Mouse (Mus musculus): ENCODE results near the gene Emp2. TPM values are rescaled to one million over a fixed set of nuclear protein-coding genes. Genes with fewer than 3 reads are reported as not detected.
"Not testable (repeated sequence)": the region's sequence is repeated elsewhere in the genome, so short reads cannot be mapped to it uniquely, and the experiment has no call there.

Gene Emp2
- polyA plus RNA-seq, 1 experiment = 22.3 TPM

- Histone ChIP-seq H3K9ac (ENCODE audit: low read depth, poor library complexity, severe bottlenecking) (no peak overlapping the region), H3K27me3 (ENCODE audit: control insufficient read depth, insufficient read depth, low read length, poor library complexity, severe bottlenecking) (no peaks in the 10 kb centered on the region), H3K36me3 (ENCODE audit: control insufficient read depth, insufficient read depth, low read length, poor library complexity, severe bottlenecking) (no peaks in the 10 kb centered on the region), H3K4me1 (ENCODE audit: control insufficient read depth, insufficient read depth, low read length) (no peaks in the 10 kb centered on the region), H3K4me3 (ENCODE audit: low read depth, low read length) (no peak overlapping the region), H3K27ac (ENCODE audit: insufficient read depth, low read length) (no peak overlapping the region), H3K9me3 (replicated peaks; ENCODE audit: control insufficient read depth, insufficient read depth, low read length, poor library complexity, severe bottlenecking) (no peaks in the 10 kb centered on the region)
- TF ChIP-seq CTCF (IDR thresholded peaks at IDR 0.05; ENCODE audit: low read depth, low read length) (no peak), EP300 (IDR thresholded peaks at IDR 0.05; ENCODE audit: insufficient read depth, low read depth, low read length) (no peak), POLR2A (IDR thresholded peaks at IDR 0.05; ENCODE audit: insufficient read depth, low read length) (no peak)
Measured at GRCm38 (mm10) chr16:10286513-10287268, 27.1 kb downstream of the Emp2 start.

- Histone ChIP-seq H3K27ac (ENCODE audit: insufficient read depth, low read length) (no peak overlapping the region), H3K36me3 (ENCODE audit: control insufficient read depth, insufficient read depth, low read length, poor library complexity, severe bottlenecking) (no peaks in the 10 kb centered on the region), H3K9me3 (replicated peaks; ENCODE audit: control insufficient read depth, insufficient read depth, low read length, poor library complexity, severe bottlenecking) (no peaks in the 10 kb centered on the region), H3K4me3 (ENCODE audit: low read depth, low read length) (no peak overlapping the region), H3K9ac (ENCODE audit: low read depth, poor library complexity, severe bottlenecking) (no peak overlapping the region), H3K27me3 (ENCODE audit: control insufficient read depth, insufficient read depth, low read length, poor library complexity, severe bottlenecking) (no peaks in the 10 kb centered on the region), H3K4me1 (ENCODE audit: control insufficient read depth, insufficient read depth, low read length) (no peaks in the 10 kb centered on the region)
- TF ChIP-seq CTCF (IDR thresholded peaks at IDR 0.05; ENCODE audit: low read depth, low read length) (no peak), POLR2A (IDR thresholded peaks at IDR 0.05; ENCODE audit: insufficient read depth, low read length) (no peak), EP300 (IDR thresholded peaks at IDR 0.05; ENCODE audit: insufficient read depth, low read depth, low read length) (no peak)
Measured at GRCm38 (mm10) chr16:10281890-10282289, 31.9 kb downstream of the Emp2 start.

- Histone ChIP-seq H3K9me3 (replicated peaks; ENCODE audit: control insufficient read depth, insufficient read depth, low read length, poor library complexity, severe bottlenecking) (no peaks in the 10 kb centered on the region), H3K4me3 (ENCODE audit: low read depth, low read length) (no peak overlapping the region), H3K9ac (ENCODE audit: low read depth, poor library complexity, severe bottlenecking) (no peak overlapping the region), H3K4me1 (ENCODE audit: control insufficient read depth, insufficient read depth, low read length) (no peaks in the 10 kb centered on the region), H3K27me3 (ENCODE audit: control insufficient read depth, insufficient read depth, low read length, poor library complexity, severe bottlenecking) (no peaks in the 10 kb centered on the region), H3K36me3 (ENCODE audit: control insufficient read depth, insufficient read depth, low read length, poor library complexity, severe bottlenecking) (no peaks in the 10 kb centered on the region), H3K27ac (ENCODE audit: insufficient read depth, low read length) (no peak overlapping the region)
- TF ChIP-seq CTCF (IDR thresholded peaks at IDR 0.05; ENCODE audit: low read depth, low read length) (peak; percentile 62), POLR2A (IDR thresholded peaks at IDR 0.05; ENCODE audit: insufficient read depth, low read length) (no peak), EP300 (IDR thresholded peaks at IDR 0.05; ENCODE audit: insufficient read depth, low read depth, low read length) (no peak)
Measured at GRCm38 (mm10) chr16:10280286-10280951, 33.3 kb downstream of the Emp2 start.

- H3K9ac ChIP-seq (ENCODE audit: low read depth, poor library complexity, severe bottlenecking); H3K36me3 ChIP-seq (ENCODE audit: control insufficient read depth, insufficient read depth, low read length, poor library complexity, severe bottlenecking); H3K4me1 ChIP-seq (ENCODE audit: control insufficient read depth, insufficient read depth, low read length); H3K27ac ChIP-seq (ENCODE audit: insufficient read depth, low read length); H3K4me3 ChIP-seq (ENCODE audit: low read depth, low read length); H3K27me3 ChIP-seq (ENCODE audit: control insufficient read depth, insufficient read depth, low read length, poor library complexity, severe bottlenecking); H3K9me3 ChIP-seq (replicated peaks; ENCODE audit: control insufficient read depth, insufficient read depth, low read length, poor library complexity, severe bottlenecking): not testable (repeated sequence)
Measured at GRCm38 (mm10) chr16:10276778-10277177, 37.0 kb downstream of the Emp2 start.

GRCm38 (mm10) chr16:10274465-10274864 lies 39.3 kb downstream of the Emp2 start:
- no peak overlapping the region for H3K9ac ChIP-seq (ENCODE audit: low read depth, poor library complexity, severe bottlenecking)
- TF ChIP-seq EP300 (IDR thresholded peaks at IDR 0.05; ENCODE audit: insufficient read depth, low read depth, low read length) (no peak), CTCF (IDR thresholded peaks at IDR 0.05; ENCODE audit: low read depth, low read length) (peak; percentile 60)
- H3K27ac ChIP-seq (ENCODE audit: insufficient read depth, low read length) = no peak overlapping the region
- H3K36me3 ChIP-seq (ENCODE audit: control insufficient read depth, insufficient read depth, low read length, poor library complexity, severe bottlenecking) = no peaks in the 10 kb centered on the region
- no peaks in the 10 kb centered on the region; the same call in 1 of the 2 replicates for H3K27me3 ChIP-seq (ENCODE audit: control insufficient read depth, insufficient read depth, low read length, poor library complexity, severe bottlenecking)
- no peaks in the 10 kb centered on the region for H3K4me1 ChIP-seq (ENCODE audit: control insufficient read depth, insufficient read depth, low read length)
- H3K9me3 ChIP-seq (replicated peaks; ENCODE audit: control insufficient read depth, insufficient read depth, low read length, poor library complexity, severe bottlenecking) = no peaks in the 10 kb centered on the region
- H3K4me3 ChIP-seq (ENCODE audit: low read depth, low read length) = no peak overlapping the region

GRCm38 (mm10) chr16:10272256-10272655 lies 41.5 kb downstream of the Emp2 start:
- H3K4me1 ChIP-seq (ENCODE audit: control insufficient read depth, insufficient read depth, low read length) = no peaks in the 10 kb centered on the region
- TF ChIP-seq CTCF (IDR thresholded peaks at IDR 0.05; ENCODE audit: low read depth, low read length) (no peak), EP300 (IDR thresholded peaks at IDR 0.05; ENCODE audit: insufficient read depth, low read depth, low read length) (no peak), POLR2A (IDR thresholded peaks at IDR 0.05; ENCODE audit: insufficient read depth, low read length) (no peak)

More at GRCm38 (mm10) chr16:10272256-10272655, 41.5 kb downstream of the Emp2 start:
- Histone ChIP-seq H3K27ac (ENCODE audit: insufficient read depth, low read length) (no peak overlapping the region), H3K4me3 (ENCODE audit: low read depth, low read length) (no peak overlapping the region), H3K9me3 (replicated peaks; ENCODE audit: control insufficient read depth, insufficient read depth, low read length, poor library complexity, severe bottlenecking) (no peaks in the 10 kb centered on the region), H3K36me3 (ENCODE audit: control insufficient read depth, insufficient read depth, low read length, poor library complexity, severe bottlenecking) (no peaks in the 10 kb centered on the region), H3K27me3 (ENCODE audit: control insufficient read depth, insufficient read depth, low read length, poor library complexity, severe bottlenecking) (no peaks in the 10 kb centered on the region; the same call in 1 of the 2 replicates), H3K9ac (ENCODE audit: low read depth, poor library complexity, severe bottlenecking) (no peak overlapping the region)
